Mouse (Mus musculus) midbrain, embryonic 16.5 days (tissue): ENCODE measurements around the gene Ssna1. TPM values are rescaled to one million over a fixed set of nuclear protein-coding genes. Genes with fewer than 3 reads are reported as not detected.
"Not testable (repeated sequence)": the region's sequence is repeated elsewhere in the genome, so short reads cannot be mapped to it uniquely, and the experiment has no call there.

Experiments
- ATAC-seq: fragments of 200-750 bp; cut with Nextera tagmentation; 2 replicates; pipeline ENCODE4 v1.8.0; 2017; ENCODE audit warnings: moderate TSS enrichment
- H3K27ac ChIP-seq: fragments of 300-500 bp; sonication (generic); 2 replicates; pipeline ENCODE4 v1.5.1; 2014; ENCODE audit warnings: mild to moderate bottlenecking, low read length, mixed read lengths
- H3K27me3 ChIP-seq: fragments of 300-500 bp; sonication (generic); 2 replicates; pipeline ENCODE4 v1.6.1; 2014; ENCODE audit warnings: low read depth, low read length, mixed read lengths; ENCODE audit not compliant: control insufficient read depth, insufficient read depth
- H3K36me3 ChIP-seq: fragments of 300-500 bp; sonication (generic); 2 replicates; pipeline ENCODE4 v1.6.1; 2014; ENCODE audit warnings: mild to moderate bottlenecking, low read length, moderate library complexity, mixed read lengths; ENCODE audit not compliant: control insufficient read depth, insufficient read depth
- H3K4me1 ChIP-seq: fragments of 300-500 bp; sonication (generic); 2 replicates; pipeline ENCODE4 v1.6.1; 2014; ENCODE audit warnings: mild to moderate bottlenecking, low read length, mixed read lengths; ENCODE audit not compliant: control insufficient read depth, insufficient read depth
- H3K4me2 ChIP-seq: fragments of 300-500 bp; sonication (generic); 2 replicates; pipeline ENCODE4 v1.6.1; 2014; ENCODE audit warnings: mild to moderate bottlenecking, low read length, mixed read lengths
- H3K4me3 ChIP-seq: fragments of 300-500 bp; sonication (generic); 2 replicates; pipeline ENCODE4 v1.5.1; 2014; ENCODE audit warnings: low read depth, mild to moderate bottlenecking, low read length, moderate library complexity, mixed read lengths
- H3K9ac ChIP-seq: fragments of 300-500 bp; sonication (generic); 2 replicates; pipeline ENCODE4 v1.6.1; 2014; ENCODE audit warnings: low read depth, low read length, mixed read lengths
- H3K9me3 ChIP-seq: fragments of 300-500 bp; sonication (generic); replicated peaks from 2 replicates; pipeline ENCODE4 v1.6.1; 2014; ENCODE audit warnings: mild to moderate bottlenecking, low read length, mixed read lengths; ENCODE audit not compliant: control insufficient read depth, poor library complexity, severe bottlenecking
- WGBS: fragments of 180-500 bp; shearing (Covaris S2); extraction: QIAGEN DNeasy Blood & Tissue Kit; methylation state at CpG from one replicate; pipeline ENCODE4 v1.1.7; 2014; 5-methylcytosine and 5-hydroxymethylcytosine counted together
- polyA plus RNA-seq: library from polyadenylated mRNA; unstranded; fragments of >200 nt; fragmentation: Nextera tagmentation; extraction: Ambion mirVana; gene quantifications from 2 replicates; pipeline ENCODE4 v1.2.1, GENCODE M21; 2015

Ssna1 gene
- polyA plus RNA-seq, 1 experiment from 2014 or later: 175 TPM

DNA sequence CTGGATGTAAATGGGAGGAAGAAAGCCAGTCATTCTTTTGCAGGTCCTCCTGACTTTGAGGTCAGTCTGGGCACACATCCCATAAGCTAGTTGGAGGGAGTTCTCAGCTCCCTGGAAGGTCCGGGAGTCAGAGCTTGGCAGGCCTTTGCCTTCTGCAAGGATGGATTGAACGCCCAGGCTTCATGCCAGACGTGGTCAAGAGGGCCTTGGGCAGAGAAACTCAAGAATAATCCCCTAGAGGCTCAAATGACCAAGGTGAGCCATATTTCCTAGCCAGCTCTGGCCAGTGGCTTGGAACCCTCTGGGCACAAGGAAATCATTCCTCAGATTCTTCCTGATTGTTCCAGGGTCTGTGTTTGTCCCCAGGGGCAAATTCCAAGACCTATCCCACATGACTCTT, 7.4 kb downstream of the Ssna1 start:
- peak overlapping the region; percentile 15; the same call in 1 of the 2 replicates for H3K9ac ChIP-seq
- H3K9me3 ChIP-seq: no peaks in the 10 kb centered on the region
- no peak overlapping the region for H3K27ac ChIP-seq
- H3K27me3 ChIP-seq: peaks cover 6% of the 10 kb centered on the region
- no peak overlapping the region for H3K4me3 ChIP-seq
- H3K4me1 ChIP-seq: peaks cover 50% of the 10 kb centered on the region
- 67% methylated on average over 3 of the region's 3 CpGs for WGBS
- peaks cover 2% of the 10 kb centered on the region; the same call in 1 of the 2 replicates for H3K36me3 ChIP-seq
- ATAC-seq: no peak
- H3K4me2 ChIP-seq: peak overlapping the region; percentile 100

DNA sequence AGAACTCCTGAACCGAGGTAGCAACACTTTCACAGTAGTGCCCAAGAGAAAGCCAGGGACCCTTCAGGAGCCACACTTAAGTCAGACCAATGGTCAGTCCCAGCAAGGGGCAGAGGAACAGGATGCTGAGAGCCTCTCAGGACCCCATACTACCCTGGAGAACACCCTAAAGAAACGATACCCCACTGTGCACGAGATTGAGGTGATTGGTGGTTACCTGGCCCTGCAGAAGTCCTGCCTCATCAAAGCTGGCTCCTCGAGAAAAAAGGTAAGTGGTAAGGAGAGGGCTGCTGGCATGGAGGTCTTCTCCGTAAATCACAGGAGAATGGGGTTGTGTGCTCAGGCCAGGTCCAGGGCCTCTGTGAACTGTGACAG, 8.0 kb downstream of the Ssna1 start:
- WGBS: 76% methylated on average over 5 of the region's 5 CpGs
- no peak for ATAC-seq
- peak overlapping the region; percentile 85; the same call in 1 of the 2 replicates for H3K4me3 ChIP-seq

DNA sequence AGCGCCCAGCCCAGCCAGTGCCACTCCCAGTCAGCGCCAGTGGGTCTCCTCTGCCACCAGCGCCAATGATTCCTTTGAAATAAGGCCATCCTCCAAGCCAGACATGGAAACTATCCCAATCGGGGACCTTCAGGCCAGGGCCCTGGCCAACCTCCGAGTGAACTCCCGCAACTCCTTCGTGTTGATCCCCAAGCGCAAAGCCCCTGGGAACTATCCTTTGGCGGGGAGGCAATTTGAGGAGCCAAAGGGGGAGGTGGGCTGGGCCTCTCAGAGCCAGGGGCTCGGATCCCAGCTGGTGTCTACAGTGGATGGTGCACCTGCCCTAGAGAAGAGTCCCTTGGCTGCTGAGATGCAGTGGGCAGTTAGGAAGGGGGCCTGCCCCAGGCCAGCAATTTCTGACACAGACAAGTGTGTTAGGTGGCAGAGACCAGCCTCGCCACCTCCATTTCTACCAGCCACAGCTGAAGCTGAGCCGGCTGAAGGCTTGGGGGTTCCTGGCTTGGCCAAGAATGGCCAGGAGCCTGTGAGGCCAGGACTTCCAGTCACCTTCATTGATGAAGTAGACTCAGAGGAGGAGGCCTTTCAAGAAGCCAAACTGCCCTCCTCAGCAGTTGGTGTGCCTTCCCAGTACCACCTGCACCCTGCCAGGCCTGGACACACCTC, 8.5 kb downstream of the Ssna1 start:
- Histone ChIP-seq H3K27me3 (peaks cover 6% of the 10 kb centered on the region), H3K9ac (peak overlapping the region; percentile 81), H3K4me2 (peak overlapping the region; percentile 100), H3K4me1 (peaks cover 50% of the 10 kb centered on the region), H3K4me3 (peak overlapping the region; percentile 85), H3K27ac (no peak overlapping the region), H3K9me3 (no peaks in the 10 kb centered on the region), H3K36me3 (no peaks in the 10 kb centered on the region)
- ATAC-seq: no peak
- WGBS: 18% methylated on average over 12 of the region's 12 CpGs

More for the DNA sequence above, 8.0 kb downstream of the Ssna1 start:
- no peaks in the 10 kb centered on the region for H3K9me3 ChIP-seq
- no peak overlapping the region for H3K27ac ChIP-seq
- peak overlapping the region; percentile 100 for H3K4me2 ChIP-seq
- H3K36me3 ChIP-seq: peaks cover under 1% of the 10 kb centered on the region; the same call in 1 of the 2 replicates
- H3K4me1 ChIP-seq: peaks cover 50% of the 10 kb centered on the region
- peaks cover 6% of the 10 kb centered on the region for H3K27me3 ChIP-seq
- H3K9ac ChIP-seq: peak overlapping the region; percentile 81; the same call in 1 of the 2 replicates

DNA sequence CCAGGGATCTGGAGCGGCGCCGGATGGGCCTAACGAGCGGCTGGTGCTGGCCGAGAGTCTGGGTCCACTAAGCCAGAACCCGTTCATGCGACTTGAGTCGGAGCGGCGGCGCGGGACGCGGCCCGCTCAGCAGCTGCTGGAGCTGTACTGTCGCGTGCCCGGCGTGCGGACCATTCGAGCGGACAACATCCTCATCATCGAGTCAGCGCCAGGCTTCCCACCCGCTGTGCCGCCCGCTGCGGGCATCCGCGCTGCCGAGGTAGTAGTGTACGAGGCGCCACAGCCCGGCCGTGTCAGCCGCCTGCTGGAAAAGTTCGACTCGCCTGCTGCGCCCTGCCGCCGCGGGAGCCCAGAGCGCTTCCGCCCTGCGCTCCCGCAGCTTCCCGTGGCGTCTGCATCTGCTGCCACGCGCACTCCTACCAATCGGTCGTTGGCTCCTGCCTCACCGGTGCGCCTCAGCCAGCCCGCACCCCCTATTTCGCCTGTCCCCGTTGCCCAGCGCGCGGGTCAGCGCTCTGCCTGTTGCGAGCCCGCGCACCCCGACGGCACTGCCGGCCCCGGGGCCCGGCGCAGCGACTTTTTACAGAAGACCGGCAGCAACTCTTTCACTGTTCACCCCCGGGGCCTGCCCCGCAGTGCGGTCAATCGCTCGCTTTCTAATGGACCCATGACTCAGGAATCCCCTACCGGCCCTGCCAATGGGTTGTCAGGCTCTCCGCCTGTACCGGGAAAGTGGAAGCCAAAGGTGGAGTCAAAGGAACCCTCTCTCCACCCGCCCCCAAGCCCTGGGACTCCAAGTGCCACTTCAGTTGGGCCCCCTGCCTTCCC, 9.2 kb downstream of the Ssna1 start:
- Histone ChIP-seq H3K4me2 (peak overlapping the region; percentile 100), H3K27ac (peak overlapping the region; percentile 78), H3K27me3 (peaks cover 6% of the 10 kb centered on the region), H3K9ac (peak overlapping the region; percentile 81), H3K9me3 (no peaks in the 10 kb centered on the region), H3K4me3 (peak overlapping the region; percentile 85), H3K36me3 (no peaks in the 10 kb centered on the region), H3K4me1 (peaks cover 50% of the 10 kb centered on the region)
- ATAC-seq: peak; percentile 52
- under 1% methylated on average over 78 of the region's 82 CpGs for WGBS

DNA sequence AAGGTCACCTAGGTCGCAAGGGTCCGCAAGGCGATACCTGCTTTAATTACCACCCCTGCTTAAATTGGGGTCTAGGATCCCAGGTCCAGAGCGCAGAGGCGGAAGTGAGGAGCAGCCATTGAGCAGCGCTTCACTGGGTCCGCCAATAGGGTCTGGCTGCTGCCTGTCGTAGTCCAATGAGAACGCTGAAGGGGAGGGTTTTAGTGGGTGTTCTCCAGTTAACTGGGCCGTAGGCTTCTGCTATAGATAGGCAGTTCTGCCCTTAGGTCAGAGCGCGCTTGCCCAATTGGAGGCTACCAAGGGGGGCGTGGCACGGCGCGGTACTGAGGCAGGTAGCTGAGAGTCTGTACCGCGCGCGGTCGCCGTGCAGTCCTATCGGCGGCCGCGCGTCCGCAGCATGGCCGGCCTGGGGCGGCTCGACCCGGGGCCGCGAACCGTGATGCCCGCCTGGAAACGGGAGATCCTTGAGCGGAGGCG, 9.9 kb downstream of the Ssna1 start, which contains the start of gene Tprn:
Gene Tprn, plus strand, starts transcription at position 328 of the 477 bp plus-strand sequence.
- under 1% methylated on average over 39 of the region's 39 CpGs for WGBS
- Histone ChIP-seq H3K4me2 (peak within 1 kb of the TSS; percentile 100), H3K36me3 (no peaks in the 10 kb centered on the region), H3K9me3 (no peaks in the 10 kb centered on the region), H3K27ac (peak within 1 kb of the TSS; percentile 78), H3K4me1 (peaks cover 52% of the 10 kb centered on the region), H3K9ac (peak within 1 kb of the TSS; percentile 81), H3K4me3 (peak within 1 kb of the TSS; percentile 85), H3K27me3 (peaks cover 6% of the 10 kb centered on the region)
- ATAC-seq: peak; percentile 99

GRCm38 (mm10) chr2:25261870-25262269, 10.4 kb downstream of the Ssna1 start:
- peaks cover 6% of the 10 kb centered on the region for H3K27me3 ChIP-seq
- H3K27ac ChIP-seq: peak overlapping the region; percentile 69
- peaks cover 51% of the 10 kb centered on the region for H3K4me1 ChIP-seq
- WGBS: 43% methylated on average over 11 of the region's 12 CpGs
- ATAC-seq: peak; percentile 4
- no peaks in the 10 kb centered on the region for H3K9me3 ChIP-seq
- peak overlapping the region; percentile 64 for H3K4me2 ChIP-seq
- H3K4me3 ChIP-seq: peak overlapping the region; percentile 85
- no peaks in the 10 kb centered on the region for H3K36me3 ChIP-seq
- peak overlapping the region; percentile 71 for H3K9ac ChIP-seq

DNA sequence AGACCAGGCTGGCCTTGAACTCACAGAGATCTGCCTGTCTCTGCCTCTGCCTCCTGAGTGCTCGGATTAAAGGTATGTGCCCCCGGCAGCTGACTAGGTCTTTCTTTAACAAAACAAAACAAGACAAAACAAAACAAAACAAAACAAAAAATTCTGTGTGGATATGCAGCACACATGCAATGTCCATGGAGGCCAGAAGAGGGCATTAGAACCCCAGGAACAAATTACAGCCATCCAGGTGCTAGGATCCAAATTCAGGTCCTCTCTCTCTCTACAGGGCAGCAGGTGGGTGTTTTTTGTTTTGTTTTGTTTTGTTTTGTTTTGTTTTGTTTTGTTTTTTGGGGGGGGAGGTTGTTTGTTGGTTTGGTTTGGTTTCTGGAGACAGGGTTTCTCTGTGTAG, 13.4 kb downstream of the Ssna1 start:
- no peaks in the 10 kb centered on the region for H3K36me3 ChIP-seq
- no peak overlapping the region for H3K4me3 ChIP-seq
- WGBS: 44% methylated on average over 2 of the region's 2 CpGs
- H3K4me2 ChIP-seq: no peak overlapping the region
- no peak for ATAC-seq
- no peak overlapping the region for H3K9ac ChIP-seq
- H3K4me1 ChIP-seq: peaks cover 36% of the 10 kb centered on the region
- H3K9me3 ChIP-seq: no peaks in the 10 kb centered on the region
- H3K27ac ChIP-seq: no peak overlapping the region
- H3K27me3 ChIP-seq: peaks cover under 1% of the 10 kb centered on the region

- peaks cover 27% of the 10 kb centered on the region for H3K4me1 ChIP-seq
- not testable (repeated sequence) for H3K27ac ChIP-seq, H3K9ac ChIP-seq, H3K36me3 ChIP-seq, H3K9me3 ChIP-seq, H3K4me3 ChIP-seq, H3K4me2 ChIP-seq, H3K27me3 ChIP-seq, ATAC-seq
- WGBS: 90% methylated on average over 5 of the region's 5 CpGs
Measured at GRCm38 (mm10) chr2:25257250-25257649, 15.0 kb downstream of the Ssna1 start.
